Mouse (Mus musculus): ENCODE results near the gene Zcrb1. TPM values are rescaled to one million over a fixed set of nuclear protein-coding genes. Genes with fewer than 3 reads are reported as not detected.
"Not testable (repeated sequence)": the region's sequence is repeated elsewhere in the genome, so short reads cannot be mapped to it uniquely, and the experiment has no call there.

Zcrb1 gene
- total RNA-seq, 1 experiment from 2014 or later, result 162 TPM

GRCm38 (mm10) chr15:93379177-93379576 is 19.0 kb downstream of the Zcrb1 start:
- peak; percentile 68 for ATAC-seq (replicated peaks; ENCODE audit: insufficient number of reproducible peaks, low FRiP score, low TSS enrichment, poor library complexity, severe bottlenecking)

GRCm38 (mm10) chr15:93375696-93376095 is 22.4 kb downstream of the Zcrb1 start:
- ATAC-seq (replicated peaks; ENCODE audit: insufficient number of reproducible peaks, low FRiP score, low TSS enrichment, poor library complexity, severe bottlenecking), result no peak

GRCm38 (mm10) chr15:93372525-93373119 is 25.5 kb downstream of the Zcrb1 start:
- ATAC-seq (replicated peaks; ENCODE audit: insufficient number of reproducible peaks, low FRiP score, low TSS enrichment, poor library complexity, severe bottlenecking), result not testable (repeated sequence)

- ATAC-seq (replicated peaks; ENCODE audit: insufficient number of reproducible peaks, low FRiP score, low TSS enrichment, poor library complexity, severe bottlenecking), result no peak
Observed at GRCm38 (mm10) chr15:93371838-93372237, 26.3 kb downstream of the Zcrb1 start.

- no peak for ATAC-seq (replicated peaks; ENCODE audit: insufficient number of reproducible peaks, low FRiP score, low TSS enrichment, poor library complexity, severe bottlenecking)
Observed at GRCm38 (mm10) chr15:93368558-93368957, 29.6 kb downstream of the Zcrb1 start.

GRCm38 (mm10) chr15:93365561-93365960 is 32.6 kb downstream of the Zcrb1 start:
- ATAC-seq (replicated peaks; ENCODE audit: insufficient number of reproducible peaks, low FRiP score, low TSS enrichment, poor library complexity, severe bottlenecking), result no peak

GRCm38 (mm10) chr15:93358346-93359095 is 39.6 kb downstream of the Zcrb1 start:
- ATAC-seq (replicated peaks; ENCODE audit: insufficient number of reproducible peaks, low FRiP score, low TSS enrichment, poor library complexity, severe bottlenecking), result no peak

- peak; percentile 84 for ATAC-seq (replicated peaks; ENCODE audit: insufficient number of reproducible peaks, low FRiP score, low TSS enrichment, poor library complexity, severe bottlenecking)
Observed at GRCm38 (mm10) chr15:93340630-93341379, 57.3 kb downstream of the Zcrb1 start.

- peak; percentile 28; the same call in 1 of the 2 replicates for ATAC-seq (replicated peaks; ENCODE audit: insufficient number of reproducible peaks, low FRiP score, low TSS enrichment, poor library complexity, severe bottlenecking)
Observed at GRCm38 (mm10) chr15:93336925-93337761, 61.0 kb downstream of the Zcrb1 start, which contains the start of gene Yaf2. Gene Yaf2, minus strand, starts transcription at chr15:93336935.

- ATAC-seq (replicated peaks; ENCODE audit: insufficient number of reproducible peaks, low FRiP score, low TSS enrichment, poor library complexity, severe bottlenecking), result no peak
Observed at GRCm38 (mm10) chr15:93336658-93336924, 61.5 kb downstream of the Zcrb1 start.

Other genes starting within 250 kb of the Zcrb1 start
- gene Gxylt1, start 123.2 kb downstream of the Zcrb1 start, total RNA-seq (2017), result 47.3 to 60.0 TPM (median 56.2 TPM) in 3 replicates
- gene Yaf2, start 61.4 kb downstream of the Zcrb1 start, total RNA-seq (2017), result 19.9 to 26.2 TPM (median 21.2 TPM) in 3 replicates
- gene Pphln1, start within 50 bp of the Zcrb1 start, total RNA-seq (2017), result 27.4 to 32.4 TPM (median 29.0 TPM) in 3 replicates
- gene Prickle1, start 197.6 kb upstream of the Zcrb1 start, total RNA-seq (2017), result 0.19 TPM in 1 of 3 replicates, not detected in the others

Data from monocyte, adult 5-6 weeks (primary cell).